21 mouse cellular contexts compared by ENCODE assay signal in the genomic region with DNA sequence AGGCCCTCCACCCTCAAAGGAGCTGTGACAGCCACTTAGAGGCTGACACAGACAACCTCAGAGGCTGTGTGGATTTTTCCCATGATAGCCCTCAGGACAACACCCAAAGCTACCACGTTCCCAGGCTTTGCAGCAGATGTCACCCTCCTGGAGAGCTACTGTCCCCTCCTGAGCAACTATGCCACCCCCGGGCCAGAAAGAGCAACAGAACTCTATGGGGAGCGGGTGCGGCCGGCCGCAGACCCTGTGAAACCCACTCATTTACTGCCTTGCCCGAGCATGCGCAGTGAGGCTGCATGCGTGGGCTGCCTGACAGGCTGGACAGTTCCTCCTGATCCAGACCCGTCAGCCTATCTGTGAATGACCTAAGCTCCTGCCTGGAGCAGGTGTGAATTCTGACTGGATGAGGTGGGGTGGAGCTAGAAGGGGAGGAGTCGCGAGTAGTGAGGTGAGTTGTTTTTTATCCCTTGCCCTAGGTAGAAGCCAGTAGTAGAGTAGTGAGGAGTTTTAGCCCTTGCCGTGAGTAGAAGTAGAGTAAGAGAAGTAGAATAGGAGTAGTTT. TPM values are rescaled to one million over a fixed set of nuclear protein-coding genes. Genes with fewer than 3 reads are reported as not detected.
DNase-seq lines count a peak whose midpoint lies in the region; ATAC-seq lines count a peak whose summit lies in the region.
"Had no signal": no experiment of that assay in that cellular context is flagged by ENCODE, and none has a peak within 500 bp of the region (broad histone marks: within the 10 kb centered on the region; RNA-seq: fewer than 3 reads in every experiment).

No protein-coding gene starts in this region.

- intact Hi-C loops in heart, postnatal 25 days (cut with DNase I): no loop called here
- intact Hi-C loops in gastrocnemius, postnatal 14 days (cut with DNase I; ENCODE audit: low total_unique reads): no loop called here

- no peaks in the 10 kb centered on the region; the same call in 1 of the 2 replicates for H3K27me3 ChIP-seq in neural tube, embryonic 12.5 days (replicated peaks)
- H3K27me3 ChIP-seq in midbrain, embryonic 16.5 days (ENCODE audit: control insufficient read depth, insufficient read depth, low read depth, low read length): no peaks in the 10 kb centered on the region; the same call in 1 of the 2 replicates
- H3K27me3 ChIP-seq: Patski had no signal

- no peaks in the 10 kb centered on the region for H3K36me3 ChIP-seq in neural tube, embryonic 12.5 days
- H3K36me3 ChIP-seq in midbrain, embryonic 16.5 days (ENCODE audit: control insufficient read depth, insufficient read depth, low read length): no peaks in the 10 kb centered on the region
- H3K36me3 ChIP-seq: limb, embryonic 12.5 days had no signal

- WGBS in neural tube, embryonic 12.5 days: 23% methylated on average over 13 of the region's 13 CpGs
- WGBS in midbrain, embryonic 16.5 days: 26% methylated on average over 13 of the region's 13 CpGs

- H3K4me3 ChIP-seq in neural tube, embryonic 12.5 days: no peak overlapping the region
- peak overlapping the region; percentile 16 for H3K4me3 ChIP-seq in midbrain, embryonic 16.5 days (ENCODE audit: low read depth, low read length)
- H3K4me3 ChIP-seq: left cerebral cortex, adult 2 months; limb, embryonic 12.5 days; megakaryocyte, embryonic 14.5 days had no signal

- H3K9ac ChIP-seq in neural tube, embryonic 12.5 days: 0 out of 2 replicates have a peak overlapping the region, but pooled peaks have one; percentile 29
- peak overlapping the region; percentile 53; the same call in 1 of the 2 replicates for H3K9ac ChIP-seq in midbrain, embryonic 16.5 days (ENCODE audit: low read depth, low read length)
- H3K9ac ChIP-seq: limb, embryonic 12.5 days; liver, embryonic 14.5 days had no signal

- no peaks in the 10 kb centered on the region for H3K9me3 ChIP-seq in neural tube, embryonic 12.5 days
- H3K9me3 ChIP-seq in midbrain, embryonic 16.5 days (replicated peaks; ENCODE audit: control insufficient read depth, low read length, poor library complexity, severe bottlenecking): 0 out of 2 replicates have a peak, but pooled peaks cover 2% of the 10 kb centered on the region
- H3K9me3 ChIP-seq: limb, embryonic 12.5 days had no signal

- H3K4me2 ChIP-seq in neural tube, embryonic 12.5 days (replicated peaks): peak overlapping the region; percentile 33; the same call in 1 of the 2 replicates
- peak overlapping the region; percentile 44 for H3K4me2 ChIP-seq in midbrain, embryonic 16.5 days (ENCODE audit: low read length)
- H3K4me2 ChIP-seq: limb, embryonic 12.5 days had no signal

- no peak for ATAC-seq in neural tube, embryonic 12.5 days (ENCODE audit: low FRiP score, low read depth)
- no peak for ATAC-seq in midbrain, embryonic 16.5 days
- ATAC-seq: forebrain, embryonic 16.5 days; Patski had no signal

- DNase-seq in heart, adult 11 months: peak; percentile 88
- DNase-seq in heart, postnatal 25 days (ENCODE audit: low spot score): no peak
- DNase-seq in neural tube, embryonic 10.5 days (ENCODE audit: extremely low spot score, low spot score): no peak
- DNase-seq in thymus, postnatal 25 days: no peak
- DNase-seq in gastrocnemius, postnatal 14 days: no peak
- DNase-seq: adrenal gland, postnatal 36 days; B cell, adult 2 months; cerebellum, adult 9-11 months; kidney, adult 8-10 months; lung, postnatal 14 days; right cerebral cortex, postnatal 14 days had no signal

- H3K4me1 ChIP-seq in neural tube, embryonic 12.5 days: no peaks in the 10 kb centered on the region
- H3K4me1 ChIP-seq in midbrain, embryonic 16.5 days (ENCODE audit: control insufficient read depth, insufficient read depth, low read length): 0 out of 2 replicates have a peak, but pooled peaks cover 3% of the 10 kb centered on the region
- H3K4me1 ChIP-seq: limb, embryonic 12.5 days had no signal

- H3K27ac ChIP-seq in neural tube, embryonic 12.5 days: no peak overlapping the region
- no peak overlapping the region for H3K27ac ChIP-seq in midbrain, embryonic 16.5 days (ENCODE audit: low read length)
- H3K27ac ChIP-seq: left cerebral cortex, adult 2 months; limb, embryonic 12.5 days; liver, embryonic 14.5 days had no signal

RNA-seq across cellular contexts. Expression of a gene that starts 13.9 kb away (rescaled TPM):
- 10 to 100 TPM; 84.3 to 89.6 TPM for total RNA-seq in heart, postnatal 25 days (2021)
- 55.7 and 58.8 TPM in 2 replicates for polyA plus RNA-seq in neural tube, embryonic 12.5 days (2016; fragmentation: Nextera tagmentation; extraction: Ambion mirVana)
- polyA plus RNA-seq in midbrain, embryonic 16.5 days (2015; fragmentation: Nextera tagmentation; extraction: Ambion mirVana): 82.5 and 109 TPM in 2 replicates
- total RNA-seq in gastrocnemius, postnatal 14 days (2021): 10 to 100 TPM; 34.3 to 40.7 TPM

RNA-seq across cellular contexts. Expression of a gene that starts 34.8 kb away (rescaled TPM):
- total RNA-seq in heart, postnatal 25 days (2021): 10 to 100 TPM; 89.2 to 99.4 TPM
- 511 and 522 TPM in 2 replicates for polyA plus RNA-seq in neural tube, embryonic 12.5 days (2016; fragmentation: Nextera tagmentation; extraction: Ambion mirVana)
- polyA plus RNA-seq in midbrain, embryonic 16.5 days (2015; fragmentation: Nextera tagmentation; extraction: Ambion mirVana): 339 and 357 TPM in 2 replicates
- total RNA-seq in gastrocnemius, postnatal 14 days (2021): 100 to 1,000 TPM in 1 of 2 experiments, 10 to 100 TPM in 1; 85.3 to 103 TPM

RNA-seq across cellular contexts. Expression of a gene that starts 40.8 kb away (rescaled TPM):
- total RNA-seq in heart, postnatal 25 days (2021): 1 to 10 TPM; 8.2 to 8.7 TPM
- 10.6 and 11.5 TPM in 2 replicates for polyA plus RNA-seq in neural tube, embryonic 12.5 days (2016; fragmentation: Nextera tagmentation; extraction: Ambion mirVana)
- 9.2 and 9.4 TPM in 2 replicates for polyA plus RNA-seq in midbrain, embryonic 16.5 days (2015; fragmentation: Nextera tagmentation; extraction: Ambion mirVana)
- total RNA-seq in gastrocnemius, postnatal 14 days (2021): 1 to 10 TPM; 7.6 to 7.9 TPM

RNA-seq across cellular contexts. Expression of a gene that starts 42.9 kb away (rescaled TPM):
- 1 to 10 TPM; 2.5 to 2.8 TPM for total RNA-seq in heart, postnatal 25 days (2021)
- 26.2 and 28.4 TPM in 2 replicates for polyA plus RNA-seq in neural tube, embryonic 12.5 days (2016; fragmentation: Nextera tagmentation; extraction: Ambion mirVana)
- 111 and 139 TPM in 2 replicates for polyA plus RNA-seq in midbrain, embryonic 16.5 days (2015; fragmentation: Nextera tagmentation; extraction: Ambion mirVana)
- total RNA-seq in gastrocnemius, postnatal 14 days (2021): 1 to 10 TPM; 2.3 to 2.7 TPM

RNA-seq across cellular contexts. Expression of a gene that starts 43.8 kb away (rescaled TPM):
- total RNA-seq in heart, postnatal 25 days (2021): 1 to 10 TPM in 1 of 2 experiments, under 1 TPM in 1; 0.23 to 1.1 TPM
- polyA plus RNA-seq in neural tube, embryonic 12.5 days (2016; fragmentation: Nextera tagmentation; extraction: Ambion mirVana): 0.06 and 0.10 TPM in 2 replicates
- polyA plus RNA-seq in midbrain, embryonic 16.5 days (2015; fragmentation: Nextera tagmentation; extraction: Ambion mirVana): 0.38 and 0.52 TPM in 2 replicates
- under 1 TPM; 0.18 to 0.47 TPM for total RNA-seq in gastrocnemius, postnatal 14 days (2021)
- total RNA-seq: granulocyte monocyte progenitor cell, adult 5-6 weeks had no signal
- polyA plus RNA-seq: limb, embryonic 12.5 days; testis, adult 2 months had no signal
